Mouse (Mus musculus) neural tube, embryonic 12.5 days (tissue): ENCODE measurements at regions not wholly inside any gene's neighbourhood (a gene's known extent, or its start where the extent isn't known, plus 50 kb on each side); places are given as distances from the start of the nearest gene placed in this dataset.
A peak's percentile ranks its signal among the peaks of the same experiment; 100 is the strongest.

Experiments
- ATAC-seq: fragments of 200-750 bp; cut with Nextera tagmentation; 2 replicates; pipeline ENCODE4 v1.8.0; 2017; ENCODE audit warnings: low read depth, mild to moderate bottlenecking, moderate TSS enrichment, moderate library complexity; ENCODE audit not compliant: low FRiP score
- H3K27ac ChIP-seq: fragments of 300-500 bp; sonication (generic); 2 replicates; pipeline ENCODE4 v1.5.1; 2016
- H3K27me3 ChIP-seq: fragments of 300-500 bp; sonication (generic); replicated peaks from 2 replicates; pipeline ENCODE4 v1.6.1; 2016; ENCODE audit warnings: mild to moderate bottlenecking
- H3K36me3 ChIP-seq: fragments of 300-500 bp; sonication (generic); 2 replicates; pipeline ENCODE4 v1.6.1; 2016; ENCODE audit warnings: mild to moderate bottlenecking
- H3K4me1 ChIP-seq: fragments of 300-500 bp; sonication (generic); 2 replicates; pipeline ENCODE4 v1.6.1; 2016
- H3K4me2 ChIP-seq: fragments of 300-500 bp; sonication (generic); replicated peaks from 2 replicates; pipeline ENCODE4 v1.6.1; 2016; ENCODE audit warnings: mild to moderate bottlenecking
- H3K4me3 ChIP-seq: fragments of 300-500 bp; sonication (generic); 2 replicates; pipeline ENCODE4 v1.5.1; 2016
- H3K9ac ChIP-seq: fragments of 300-500 bp; sonication (generic); 2 replicates; pipeline ENCODE4 v1.6.1; 2016; ENCODE audit warnings: mild to moderate bottlenecking
- H3K9me3 ChIP-seq: fragments of 300-500 bp; sonication (generic); 2 replicates; pipeline ENCODE4 v1.6.1; 2016; ENCODE audit warnings: mild to moderate bottlenecking
- WGBS: fragments of 180-500 bp; shearing (Covaris S2); methylation state at CpG from one replicate; pipeline ENCODE4 v1.1.7; 2016; 5-methylcytosine and 5-hydroxymethylcytosine counted together

GRCm38 (mm10) chr13:91371596-91371987 is 88.5 kb upstream of the Ssbp2 start:
- Histone ChIP-seq H3K27ac (peak overlapping the region; percentile 93; the same call in 1 of the 2 replicates), H3K9ac (0 out of 2 replicates have a peak overlapping the region, but pooled peaks have one; percentile 49), H3K9me3 (no peaks in the 10 kb centered on the region), H3K4me3 (0 out of 2 replicates have a peak overlapping the region, but pooled peaks have one; percentile 36), H3K36me3 (no peaks in the 10 kb centered on the region), H3K4me2 (peak overlapping the region; percentile 86), H3K4me1 (peaks cover 42% of the 10 kb centered on the region), H3K27me3 (no peaks in the 10 kb centered on the region)
- 23% methylated on average over 2 of the region's 2 CpGs for WGBS
- ATAC-seq, result peak; percentile 1; the same call in 1 of the 2 replicates

- Histone ChIP-seq H3K9me3 (no peaks in the 10 kb centered on the region), H3K4me3 (no peak overlapping the region), H3K4me1 (peaks cover 42% of the 10 kb centered on the region), H3K27me3 (no peaks in the 10 kb centered on the region), H3K36me3 (no peaks in the 10 kb centered on the region), H3K27ac (0 out of 2 replicates have a peak overlapping the region, but pooled peaks have one; percentile 93), H3K4me2 (0 out of 2 replicates have a peak overlapping the region, but pooled peaks have one; percentile 0), H3K9ac (no peak overlapping the region)
- 53% methylated on average over 11 of the region's 11 CpGs for WGBS
- no peak for ATAC-seq
These were observed 87.8 kb upstream of the Ssbp2 start for GRCm38 (mm10) chr13:91372130-91372875.

- no peaks in the 10 kb centered on the region for H3K9me3 ChIP-seq
- no peak overlapping the region for H3K9ac ChIP-seq
- 6% methylated on average over 3 of the region's 3 CpGs for WGBS
- ATAC-seq, result no peak
- peak overlapping the region; percentile 22; the same call in 1 of the 2 replicates for H3K4me2 ChIP-seq
- no peak overlapping the region for H3K4me3 ChIP-seq
- H3K4me1 ChIP-seq, result peaks cover 42% of the 10 kb centered on the region
- no peaks in the 10 kb centered on the region for H3K27me3 ChIP-seq
- no peak overlapping the region for H3K27ac ChIP-seq
- no peaks in the 10 kb centered on the region for H3K36me3 ChIP-seq
These were observed 85.9 kb upstream of the Ssbp2 start for GRCm38 (mm10) chr13:91374141-91374540.

GRCm38 (mm10) chr13:91376556-91376955 is 83.5 kb upstream of the Ssbp2 start:
- H3K27me3 ChIP-seq, result no peaks in the 10 kb centered on the region
- ATAC-seq, result no peak
- no peak overlapping the region for H3K4me3 ChIP-seq

GRCm38 (mm10) chr13:91377428-91377827 is 82.7 kb upstream of the Ssbp2 start:
- Histone ChIP-seq H3K36me3 (no peaks in the 10 kb centered on the region), H3K4me2 (no peak overlapping the region), H3K27me3 (no peaks in the 10 kb centered on the region), H3K4me3 (no peak overlapping the region), H3K4me1 (peaks cover 19% of the 10 kb centered on the region), H3K9me3 (no peaks in the 10 kb centered on the region), H3K27ac (no peak overlapping the region), H3K9ac (no peak overlapping the region)
- ATAC-seq, result no peak
- WGBS, result 98% methylated on average over 7 of the region's 7 CpGs

More at GRCm38 (mm10) chr13:91376556-91376955, 83.5 kb upstream of the Ssbp2 start:
- Histone ChIP-seq H3K9me3 (no peaks in the 10 kb centered on the region), H3K36me3 (no peaks in the 10 kb centered on the region), H3K9ac (no peak overlapping the region), H3K4me1 (peaks cover 28% of the 10 kb centered on the region), H3K4me2 (no peak overlapping the region), H3K27ac (no peak overlapping the region)
- WGBS, result 93% methylated on average over 3 of the region's 3 CpGs

GRCm38 (mm10) chr13:91377972-91378371 is 82.1 kb upstream of the Ssbp2 start:
- WGBS, result 89% methylated on average over 9 of the region's 9 CpGs
- H3K9me3 ChIP-seq, result no peaks in the 10 kb centered on the region
- H3K4me2 ChIP-seq, result no peak overlapping the region
- H3K4me3 ChIP-seq, result no peak overlapping the region
- no peaks in the 10 kb centered on the region for H3K36me3 ChIP-seq
- ATAC-seq, result no peak
- no peaks in the 10 kb centered on the region for H3K27me3 ChIP-seq
- H3K4me1 ChIP-seq, result peaks cover 14% of the 10 kb centered on the region
- no peak overlapping the region for H3K27ac ChIP-seq
- no peak overlapping the region for H3K9ac ChIP-seq

- no peaks in the 10 kb centered on the region for H3K36me3 ChIP-seq
- H3K27me3 ChIP-seq, result no peaks in the 10 kb centered on the region
- H3K4me3 ChIP-seq, result no peak overlapping the region
- peaks cover 6% of the 10 kb centered on the region for H3K4me1 ChIP-seq
- H3K9me3 ChIP-seq, result no peaks in the 10 kb centered on the region
- no peak overlapping the region for H3K4me2 ChIP-seq
- ATAC-seq, result no peak
- no peak overlapping the region for H3K9ac ChIP-seq
- no peak overlapping the region for H3K27ac ChIP-seq
- WGBS, result 56% methylated on average over 4 of the region's 4 CpGs
These were observed 74.7 kb upstream of the Ssbp2 start for GRCm38 (mm10) chr13:91385393-91385792.

GRCm38 (mm10) chr13:91387913-91388312 is 72.2 kb upstream of the Ssbp2 start:
- Histone ChIP-seq H3K4me2 (no peak overlapping the region), H3K9ac (no peak overlapping the region), H3K27ac (no peak overlapping the region), H3K9me3 (no peaks in the 10 kb centered on the region), H3K4me3 (no peak overlapping the region), H3K27me3 (no peaks in the 10 kb centered on the region), H3K4me1 (peaks cover 12% of the 10 kb centered on the region), H3K36me3 (no peaks in the 10 kb centered on the region)
- no peak for ATAC-seq
- WGBS, result 52% methylated on average over 10 of the region's 10 CpGs

- WGBS, result 86% methylated on average over 2 of the region's 2 CpGs
- no peak overlapping the region for H3K4me2 ChIP-seq
- no peak overlapping the region for H3K27ac ChIP-seq
- H3K36me3 ChIP-seq, result no peaks in the 10 kb centered on the region
- no peaks in the 10 kb centered on the region for H3K27me3 ChIP-seq
- no peak for ATAC-seq
- no peaks in the 10 kb centered on the region for H3K9me3 ChIP-seq
- H3K4me3 ChIP-seq, result no peak overlapping the region
- H3K9ac ChIP-seq, result no peak overlapping the region
- H3K4me1 ChIP-seq, result no peaks in the 10 kb centered on the region
These were observed 56.5 kb upstream of the Ssbp2 start for GRCm38 (mm10) chr13:91403632-91404031.

GRCm38 (mm10) chr13:91405027-91405426 is 55.1 kb upstream of the Ssbp2 start:
- ATAC-seq, result no peak
- Histone ChIP-seq H3K27ac (no peak overlapping the region), H3K9ac (no peak overlapping the region), H3K4me3 (no peak overlapping the region), H3K27me3 (no peaks in the 10 kb centered on the region), H3K4me1 (no peaks in the 10 kb centered on the region), H3K9me3 (no peaks in the 10 kb centered on the region), H3K36me3 (no peaks in the 10 kb centered on the region), H3K4me2 (no peak overlapping the region)
- WGBS, result 91% methylated on average over 2 of the region's 2 CpGs

- H3K27ac ChIP-seq, result no peak overlapping the region
- H3K4me1 ChIP-seq, result no peaks in the 10 kb centered on the region
- no peak overlapping the region for H3K4me2 ChIP-seq
- ATAC-seq, result no peak
- H3K9ac ChIP-seq, result no peak overlapping the region
- no peaks in the 10 kb centered on the region for H3K9me3 ChIP-seq
- H3K4me3 ChIP-seq, result no peak overlapping the region
- no peaks in the 10 kb centered on the region for H3K27me3 ChIP-seq
- no peaks in the 10 kb centered on the region for H3K36me3 ChIP-seq
These were observed 50.0 kb upstream of the Ssbp2 start for GRCm38 (mm10) chr13:91410116-91410515.
